Mouse (Mus musculus) embryonic fibroblast, embryonic 13.5 days (primary cell): ENCODE measurements around the gene Cadps.

Experiments
- CTCF ChIP-seq: IDR thresholded peaks from 2 replicates; pipeline ENCODE4 v1.5.1; 2011; ENCODE audit warnings: mild to moderate bottlenecking, control low read depth, low read length, moderate library complexity, borderline replicate concordance; ENCODE audit not compliant: insufficient read depth
- POLR2A ChIP-seq: IDR thresholded peaks from 2 replicates; pipeline ENCODE4 v1.6.1; 2011; ENCODE audit warnings: low read depth, mild to moderate bottlenecking, control low read depth, low read length, moderate library complexity

DNA sequence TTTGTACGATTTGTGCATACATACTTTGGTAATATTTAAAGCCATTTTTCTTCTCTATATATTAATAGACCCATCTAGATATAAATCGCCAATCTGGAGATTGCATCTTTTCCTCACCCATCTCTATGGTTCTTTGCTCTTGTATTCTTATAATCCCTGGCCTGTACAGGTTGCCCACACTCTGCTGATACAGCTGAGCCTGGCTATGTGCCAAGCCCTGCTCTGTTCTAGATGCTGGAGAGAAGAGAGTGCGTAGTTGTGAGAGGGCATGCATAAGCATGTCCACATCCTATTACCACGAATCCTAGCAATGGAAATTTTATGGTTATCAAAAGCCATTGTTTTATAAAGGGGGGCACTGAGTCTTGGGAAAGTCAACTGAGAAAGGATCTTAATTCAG, 360.7 kb downstream of the Cadps start:
- TF ChIP-seq CTCF (no peak), POLR2A (no peak)
